Mouse (Mus musculus) cortical plate, adult 2 months (tissue): ENCODE measurements around the gene Iqcd.

Experiments
- CTCF ChIP-seq: fragments of 200-500 bp; IDR thresholded peaks from 2 replicates; pipeline ENCODE4 v1.5.1; 2011; ENCODE audit warnings: mild to moderate bottlenecking, control low read depth, low read length; ENCODE audit not compliant: insufficient read depth; ENCODE audit errors: extremely low read depth
- POLR2A ChIP-seq: fragments of 200-500 bp; IDR thresholded peaks from 2 replicates; pipeline ENCODE4 v1.6.1; 2011; ENCODE audit warnings: mild to moderate bottlenecking, low read length, control low read depth; ENCODE audit not compliant: insufficient read depth; ENCODE audit errors: extremely low read depth

DNA sequence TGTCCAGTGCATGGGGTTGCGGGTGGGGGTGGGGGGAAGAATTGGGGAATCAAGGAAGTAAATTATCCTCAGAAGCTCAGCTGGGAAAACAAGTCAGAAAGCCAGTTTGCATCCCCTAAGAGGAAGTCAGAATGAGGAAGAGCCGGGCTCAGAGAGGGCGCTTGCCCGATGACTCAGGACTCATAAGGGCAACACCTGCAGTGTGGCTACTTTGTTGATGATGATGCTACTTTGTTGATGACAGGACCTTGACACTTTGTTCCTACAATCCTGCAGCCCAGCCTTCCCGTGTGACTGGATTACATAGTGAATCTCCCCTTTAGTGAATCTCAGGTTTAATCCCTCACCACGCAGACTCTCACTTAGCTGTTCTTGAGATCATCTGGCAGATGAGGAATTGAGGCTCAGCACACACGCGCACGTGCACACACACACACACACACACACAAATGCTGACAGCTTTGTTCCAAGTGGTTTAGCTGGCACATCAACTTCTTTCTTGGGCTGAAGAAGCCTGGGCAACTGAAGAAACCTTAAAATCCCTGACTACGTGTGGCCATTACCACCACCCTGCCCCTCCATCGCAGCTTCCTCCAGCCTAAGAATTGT is 18.4 kb upstream of the Iqcd start:
- TF ChIP-seq CTCF: no peak
- TF ChIP-seq POLR2A: no peak
